Mouse (Mus musculus) testis, adult 2 months (tissue): ENCODE measurements around the gene Rsl1d1.

ENCODE experiments used
- CTCF ChIP-seq: fragments of 200-500 bp; IDR thresholded peaks from 2 replicates; pipeline ENCODE4 v1.5.1; 2012; ENCODE audit warnings: low read depth, mild to moderate bottlenecking, inconsistent platforms, low read length, moderate library complexity; ENCODE audit not compliant: control insufficient read depth, insufficient read depth, insufficient replicate concordance
- POLR2A ChIP-seq: fragments of 200-500 bp; IDR thresholded peaks from 2 replicates; pipeline ENCODE4 v1.6.1; 2012; ENCODE audit warnings: low read depth, mild to moderate bottlenecking, inconsistent platforms, low read length, moderate library complexity; ENCODE audit not compliant: control insufficient read depth

DNA sequence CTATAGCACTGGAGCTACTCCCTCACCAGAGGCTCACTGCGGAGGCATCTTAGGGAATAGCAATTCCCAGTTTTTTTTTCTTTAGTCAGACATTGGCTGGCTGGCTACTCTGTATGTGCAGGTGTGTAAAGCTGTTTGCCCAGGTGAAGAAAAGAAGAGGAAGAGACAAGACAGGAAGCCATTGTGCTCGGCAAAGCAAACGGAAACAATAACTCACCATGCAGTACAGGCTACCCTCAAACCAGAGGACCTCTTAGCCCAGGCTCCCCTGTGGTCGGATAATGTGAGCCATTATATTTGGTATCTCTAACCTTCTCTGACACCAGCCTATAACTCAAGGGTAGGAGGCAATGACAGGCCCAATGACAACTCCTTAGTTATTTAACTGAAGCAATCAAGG lies 6.1 kb downstream of the Rsl1d1 start:
- TF ChIP-seq POLR2A, result no peak
- TF ChIP-seq CTCF, result no peak
